Mouse (Mus musculus) neural tube, embryonic 14.5 days (tissue): ENCODE data around the gene Rictor. TPM values are rescaled to one million over a fixed set of nuclear protein-coding genes. Genes with fewer than 3 reads are reported as not detected.

Source experiments
- ATAC-seq: fragments of 200-750 bp; cut with Nextera tagmentation; 2 replicates; pipeline ENCODE4 v1.8.0; 2017; ENCODE audit warnings: low read depth, mild to moderate bottlenecking, moderate TSS enrichment, moderate library complexity
- H3K27ac ChIP-seq: fragments of 300-500 bp; sonication (generic); 2 replicates; pipeline ENCODE4 v1.5.1; 2014; ENCODE audit warnings: low read depth, mild to moderate bottlenecking, control low read depth, low read length, moderate library complexity, mixed read lengths
- H3K27me3 ChIP-seq: fragments of 300-500 bp; sonication (generic); 2 replicates; pipeline ENCODE4 v1.6.1; 2014; ENCODE audit warnings: low read length; ENCODE audit not compliant: control insufficient read depth, insufficient read depth
- H3K36me3 ChIP-seq: fragments of 300-500 bp; sonication (generic); 2 replicates; pipeline ENCODE4 v1.6.1; 2014; ENCODE audit warnings: low read length, mixed read lengths; ENCODE audit not compliant: control insufficient read depth, insufficient read depth
- H3K4me1 ChIP-seq: fragments of 300-500 bp; sonication (generic); 2 replicates; pipeline ENCODE4 v1.6.1; 2014; ENCODE audit warnings: low read length; ENCODE audit not compliant: control insufficient read depth, insufficient read depth
- H3K4me2 ChIP-seq: fragments of 300-500 bp; sonication (generic); 2 replicates; pipeline ENCODE4 v1.6.1; 2014; ENCODE audit warnings: mild to moderate bottlenecking, low read depth, low read length, control low read depth
- H3K4me3 ChIP-seq: fragments of 300-500 bp; sonication (generic); 2 replicates; pipeline ENCODE4 v1.5.1; 2014; ENCODE audit warnings: low read depth, low read length, control low read depth, mixed read lengths
- H3K9ac ChIP-seq: fragments of 300-500 bp; sonication (generic); replicated peaks from 2 replicates; pipeline ENCODE4 v1.6.1; 2014; ENCODE audit warnings: low read depth, mild to moderate bottlenecking, control low read depth, low read length, mixed read lengths
- H3K9me3 ChIP-seq: fragments of 300-500 bp; sonication (generic); 2 replicates; pipeline ENCODE4 v1.6.1; 2016; ENCODE audit warnings: low read length; ENCODE audit not compliant: control insufficient read depth
- WGBS: fragments of 180-500 bp; shearing (Covaris S2); extraction: QIAGEN DNeasy Blood & Tissue Kit; methylation state at CpG from one replicate; pipeline ENCODE4 v1.1.7; 2014; 5-methylcytosine and 5-hydroxymethylcytosine counted together
- polyA plus RNA-seq: library from polyadenylated mRNA; unstranded; fragments of >200 nt; fragmentation: Nextera tagmentation; extraction: Ambion mirVana; gene quantifications from 2 replicates; pipeline ENCODE4 v1.2.1, GENCODE M21; 2014

Rictor gene
- polyA plus RNA-seq, 1 experiment from 2014 or later: 61.0 TPM

DNA sequence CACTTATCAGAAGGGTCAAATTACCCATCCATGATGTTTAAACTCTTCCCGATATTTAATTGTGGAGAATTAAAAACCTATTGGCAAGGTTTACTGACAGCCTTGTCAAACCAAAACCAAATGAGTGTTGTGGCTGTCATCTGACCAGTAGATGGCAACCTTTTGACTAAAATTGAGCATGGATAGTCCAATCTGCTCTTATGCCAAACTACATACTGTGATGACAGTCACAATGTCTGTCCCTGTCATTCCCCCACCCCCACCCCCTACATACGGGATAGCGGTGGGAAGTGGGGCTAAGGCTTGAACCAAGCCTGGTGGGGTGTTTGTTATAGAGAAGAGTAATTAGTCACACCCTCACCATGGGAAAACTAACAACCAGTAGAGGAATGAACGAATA is 132.0 kb downstream of the Rictor start:
- Histone ChIP-seq H3K36me3 (no peaks in the 10 kb centered on the region), H3K4me1 (no peaks in the 10 kb centered on the region), H3K4me2 (no peak overlapping the region), H3K9me3 (no peaks in the 10 kb centered on the region), H3K27ac (no peak overlapping the region), H3K4me3 (no peak overlapping the region), H3K27me3 (no peaks in the 10 kb centered on the region), H3K9ac (no peak overlapping the region)
- ATAC-seq: peak; percentile 72; the same call in 1 of the 2 replicates
- WGBS: 41% methylated on average over 4 of the region's 4 CpGs

DNA sequence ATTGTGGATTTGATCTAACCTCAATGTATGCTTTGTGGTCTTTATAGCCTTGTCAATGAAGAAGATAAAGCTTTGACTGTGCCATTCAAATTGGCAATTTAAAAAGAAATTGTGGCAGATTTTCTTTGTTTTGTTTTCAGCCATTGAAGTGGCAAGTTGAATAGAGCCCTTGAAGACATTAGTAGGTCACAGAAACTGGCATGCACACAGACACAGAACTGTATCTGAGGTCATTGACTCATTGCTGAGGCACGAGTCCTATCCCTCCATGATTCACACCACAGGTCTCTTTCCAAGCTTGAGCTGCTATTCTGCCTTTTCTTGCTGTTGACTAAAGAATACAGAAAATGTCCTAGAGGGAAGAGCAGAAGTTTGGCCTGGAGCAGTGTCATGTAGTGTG is 141.7 kb downstream of the Rictor start:
- 28% methylated on average over 1 of the region's 1 CpGs for WGBS
- Histone ChIP-seq H3K36me3 (no peaks in the 10 kb centered on the region), H3K27ac (no peak overlapping the region), H3K9ac (no peak overlapping the region), H3K4me2 (no peak overlapping the region), H3K9me3 (no peaks in the 10 kb centered on the region), H3K4me1 (no peaks in the 10 kb centered on the region), H3K4me3 (no peak overlapping the region), H3K27me3 (no peaks in the 10 kb centered on the region)
- no peak for ATAC-seq

Other genes starting within 250 kb of the Rictor start
- gene Fyb, start 185.5 kb upstream of the Rictor start, polyA plus RNA-seq: 2.3 and 4.3 TPM in 2 replicates
- gene Osmr, start 166.6 kb downstream of the Rictor start, polyA plus RNA-seq: 1.7 and 1.9 TPM in 2 replicates